Mouse (Mus musculus) embryonic facial prominence, embryonic 14.5 days (tissue): Measurements from ENCODE around the gene Itga9. TPM values are rescaled to one million over a fixed set of nuclear protein-coding genes. Genes with fewer than 3 reads are reported as not detected.
A peak's percentile ranks its signal among the peaks of the same experiment; 100 is the strongest.

Experiments
- ATAC-seq: fragments of 200-750 bp; cut with Nextera tagmentation; 2 replicates; pipeline ENCODE4 v1.8.0; 2017; ENCODE audit warnings: low read depth, moderate number of reproducible peaks, moderate TSS enrichment
- DNase-seq: peaks from one replicate; pipeline ENCODE4 v3.0.0-alpha.2; 2015; ENCODE audit warnings: low spot score
- H3K27ac ChIP-seq: fragments of 300-500 bp; sonication (generic); replicated peaks from 2 replicates; pipeline ENCODE4 v1.5.1; 2014; ENCODE audit warnings: low read depth, mild to moderate bottlenecking, low read length, moderate library complexity
- H3K27me3 ChIP-seq: fragments of 300-500 bp; sonication (generic); replicated peaks from 2 replicates; pipeline ENCODE4 v1.6.1; 2014; ENCODE audit warnings: low read length; ENCODE audit not compliant: control insufficient read depth, insufficient read depth
- H3K36me3 ChIP-seq: fragments of 300-500 bp; sonication (generic); 2 replicates; pipeline ENCODE4 v1.6.1; 2014; ENCODE audit warnings: low read length, mixed read lengths; ENCODE audit not compliant: control insufficient read depth, insufficient read depth
- H3K4me1 ChIP-seq: fragments of 300-500 bp; sonication (generic); 2 replicates; pipeline ENCODE4 v1.6.1; 2014; ENCODE audit warnings: antibody characterized with exemption, low read length; ENCODE audit not compliant: control insufficient read depth, insufficient read depth
- H3K4me2 ChIP-seq: fragments of 300-500 bp; sonication (generic); 2 replicates; pipeline ENCODE4 v1.6.1; 2014; ENCODE audit warnings: low read depth, mild to moderate bottlenecking, low read length, moderate library complexity, mixed read lengths
- H3K4me3 ChIP-seq: fragments of 300-500 bp; sonication (generic); 2 replicates; pipeline ENCODE4 v1.5.1; 2014; ENCODE audit warnings: low read depth, mild to moderate bottlenecking, low read length
- H3K9ac ChIP-seq: fragments of 300-500 bp; sonication (generic); 2 replicates; pipeline ENCODE4 v1.6.1; 2014; ENCODE audit warnings: low read depth, mild to moderate bottlenecking, low read length, moderate library complexity, mixed read lengths
- H3K9me3 ChIP-seq: fragments of 300-500 bp; sonication (generic); 2 replicates; pipeline ENCODE4 v1.6.1; 2016; ENCODE audit warnings: low read length; ENCODE audit not compliant: control insufficient read depth
- whole genome bisulfite sequencing: fragments of 180-500 bp; shearing (Covaris S2); extraction: QIAGEN DNeasy Blood & Tissue Kit; methylation state at CpG from one replicate; pipeline ENCODE4 v1.1.7; 2014; 5-methylcytosine and 5-hydroxymethylcytosine counted together
- polyA plus RNA-seq: library from polyadenylated mRNA; unstranded; fragments of >200 nt; fragmentation: Nextera tagmentation; extraction: Ambion mirVana; gene quantifications from 2 replicates; pipeline ENCODE4 v1.2.1, GENCODE M21; 2014

Itga9 gene
- polyA plus RNA-seq, 1 experiment from 2014 or later, result 13.7 TPM

- H3K4me2 ChIP-seq, result peak overlapping the region; percentile 31; the same call in 1 of the 2 replicates
- WGBS, result 17% methylated on average over 9 of the region's 9 CpGs
- H3K36me3 ChIP-seq, result 0 out of 2 replicates have a peak, but pooled peaks cover 12% of the 10 kb centered on the region
- H3K9me3 ChIP-seq, result no peaks in the 10 kb centered on the region
- peak; percentile 92 for ATAC-seq
- H3K4me3 ChIP-seq, result no peak overlapping the region
- peaks cover 18% of the 10 kb centered on the region for H3K4me1 ChIP-seq
- no peak overlapping the region for H3K9ac ChIP-seq
- peak; percentile 92 for DNase-seq
- peak overlapping the region; percentile 79 for H3K27ac ChIP-seq
- no peaks in the 10 kb centered on the region for H3K27me3 ChIP-seq
Observed at GRCm38 (mm10) chr9:118891593-118891992, 285.1 kb downstream of the Itga9 start.

GRCm38 (mm10) chr9:118895101-118895500 lies 288.6 kb downstream of the Itga9 start:
- DNase-seq, result peak; percentile 67
- Histone ChIP-seq H3K36me3 (peaks cover 8% of the 10 kb centered on the region; the same call in 1 of the 2 replicates), H3K4me3 (no peak overlapping the region), H3K9ac (no peak overlapping the region), H3K27ac (no peak overlapping the region), H3K27me3 (no peaks in the 10 kb centered on the region), H3K4me2 (no peak overlapping the region), H3K4me1 (peaks cover 18% of the 10 kb centered on the region), H3K9me3 (no peaks in the 10 kb centered on the region)
- ATAC-seq, result no peak
- WGBS, result 58% methylated on average over 2 of the region's 2 CpGs

GRCm38 (mm10) chr9:118900677-118901076 lies 294.2 kb downstream of the Itga9 start:
- H3K4me2 ChIP-seq, result no peak overlapping the region
- 65% methylated on average over 2 of the region's 2 CpGs for WGBS
- ATAC-seq, result no peak

GRCm38 (mm10) chr9:118901917-118902316 lies 295.4 kb downstream of the Itga9 start:
- Histone ChIP-seq H3K9me3 (no peaks in the 10 kb centered on the region), H3K4me2 (no peak overlapping the region), H3K4me1 (peaks cover 3% of the 10 kb centered on the region; the same call in 1 of the 2 replicates), H3K36me3 (peaks cover 8% of the 10 kb centered on the region; the same call in 1 of the 2 replicates), H3K27me3 (no peaks in the 10 kb centered on the region), H3K27ac (no peak overlapping the region; the same call in 1 of the 2 replicates), H3K9ac (no peak overlapping the region), H3K4me3 (no peak overlapping the region)
- WGBS, result 55% methylated on average over 6 of the region's 6 CpGs
- DNase-seq (no peak), ATAC-seq (no peak)

More at GRCm38 (mm10) chr9:118900677-118901076, 294.2 kb downstream of the Itga9 start:
- Histone ChIP-seq H3K9me3 (no peaks in the 10 kb centered on the region), H3K4me1 (peaks cover 3% of the 10 kb centered on the region; the same call in 1 of the 2 replicates), H3K27ac (no peak overlapping the region), H3K9ac (no peak overlapping the region), H3K4me3 (no peak overlapping the region), H3K27me3 (no peaks in the 10 kb centered on the region), H3K36me3 (peaks cover 8% of the 10 kb centered on the region; the same call in 1 of the 2 replicates)
- no peak for DNase-seq

GRCm38 (mm10) chr9:118907934-118908620 lies 301.6 kb downstream of the Itga9 start:
- no peak overlapping the region for H3K4me2 ChIP-seq
- 43% methylated on average over 15 of the region's 18 CpGs for WGBS
- peaks cover 8% of the 10 kb centered on the region; the same call in 1 of the 2 replicates for H3K4me1 ChIP-seq
- H3K9ac ChIP-seq, result no peak overlapping the region
- ATAC-seq, result no peak; the same call in 1 of the 2 replicates
- H3K36me3 ChIP-seq, result no peaks in the 10 kb centered on the region
- no peak overlapping the region for H3K4me3 ChIP-seq
- no peaks in the 10 kb centered on the region for H3K27me3 ChIP-seq
- peak; percentile 86 for DNase-seq
- no peaks in the 10 kb centered on the region for H3K9me3 ChIP-seq
- no peak overlapping the region; the same call in 1 of the 2 replicates for H3K27ac ChIP-seq

GRCm38 (mm10) chr9:118913048-118913447 lies 306.6 kb downstream of the Itga9 start:
- WGBS, result 73% methylated on average over 9 of the region's 9 CpGs
- no peak for ATAC-seq

GRCm38 (mm10) chr9:118913613-118914012 lies 307.1 kb downstream of the Itga9 start:
- no peak overlapping the region for H3K27ac ChIP-seq
- no peaks in the 10 kb centered on the region for H3K36me3 ChIP-seq
- H3K4me2 ChIP-seq, result no peak overlapping the region
- H3K4me3 ChIP-seq, result no peak overlapping the region
- H3K9ac ChIP-seq, result no peak overlapping the region
- 88% methylated on average over 3 of the region's 3 CpGs for WGBS
- DNase-seq (no peak), ATAC-seq (no peak)
- H3K4me1 ChIP-seq, result no peaks in the 10 kb centered on the region
- H3K27me3 ChIP-seq, result no peaks in the 10 kb centered on the region
- H3K9me3 ChIP-seq, result no peaks in the 10 kb centered on the region

More at GRCm38 (mm10) chr9:118913048-118913447, 306.6 kb downstream of the Itga9 start:
- no peak overlapping the region for H3K4me3 ChIP-seq
- H3K36me3 ChIP-seq, result no peaks in the 10 kb centered on the region
- no peaks in the 10 kb centered on the region for H3K27me3 ChIP-seq
- no peak overlapping the region for H3K9ac ChIP-seq
- no peak overlapping the region for H3K4me2 ChIP-seq
- H3K27ac ChIP-seq, result no peak overlapping the region
- H3K9me3 ChIP-seq, result no peaks in the 10 kb centered on the region
- DNase-seq, result no peak
- peaks cover 2% of the 10 kb centered on the region; the same call in 1 of the 2 replicates for H3K4me1 ChIP-seq

- Histone ChIP-seq H3K9me3 (no peaks in the 10 kb centered on the region), H3K4me2 (peak overlapping the region; percentile 12; the same call in 1 of the 2 replicates), H3K27ac (no peak overlapping the region; the same call in 1 of the 2 replicates), H3K4me1 (peaks cover 4% of the 10 kb centered on the region), H3K4me3 (no peak overlapping the region), H3K36me3 (no peaks in the 10 kb centered on the region), H3K9ac (no peak overlapping the region), H3K27me3 (no peaks in the 10 kb centered on the region)
- 26% methylated on average over 8 of the region's 8 CpGs for WGBS
- DNase-seq (no peak), ATAC-seq (no peak)
Observed at GRCm38 (mm10) chr9:118914589-118914988, 308.1 kb downstream of the Itga9 start.
